Mouse (Mus musculus): Measurements from ENCODE around the gene Mier2. TPM values are rescaled to one million over a fixed set of nuclear protein-coding genes. Genes with fewer than 3 reads are reported as not detected.

Mier2 gene
- total and polyA plus RNA-seq, 3 experiments, result 12.7 to 31.8 (median 12.9) TPM

- Histone ChIP-seq H3K27ac (no peak overlapping the region), H3K4me3 (no peak overlapping the region), H3K27me3 (ENCODE audit: control insufficient read depth, insufficient read depth, low read length) (no peaks in the 10 kb centered on the region), H3K4me1 (ENCODE audit: control insufficient read depth, insufficient read depth, low read length) (no peaks in the 10 kb centered on the region), H3K79me2 (replicated peaks; ENCODE audit: control insufficient read depth, insufficient read depth, low read length) (no peaks in the 10 kb centered on the region), H3K9ac (ENCODE audit: low read depth, low read length) (no peak overlapping the region), H3K36me3 (ENCODE audit: control insufficient read depth, insufficient read depth, low read length) (no peaks in the 10 kb centered on the region)
- 74% methylated on average over 8 of the region's 8 CpGs for WGBS
- peak in 1 of 2 experiments; percentile 5 for DNase-seq
- intact Hi-C loops (cut with DNase I), result no loop called here
- TF ChIP-seq POLR2A (IDR thresholded peaks at IDR 0.05; ENCODE audit: insufficient read depth, low read depth, low read length), result no peak
- no peak for TF ChIP-seq CTCF (IDR thresholded peaks at IDR 0.05)
- TF ChIP-seq EP300 (IDR thresholded peaks at IDR 0.05; ENCODE audit: insufficient read depth, low read depth, low read length), result no peak
Observed at GRCm38 (mm10) chr10:79574350-79574749, 19.4 kb upstream of the Mier2 start.

DNA sequence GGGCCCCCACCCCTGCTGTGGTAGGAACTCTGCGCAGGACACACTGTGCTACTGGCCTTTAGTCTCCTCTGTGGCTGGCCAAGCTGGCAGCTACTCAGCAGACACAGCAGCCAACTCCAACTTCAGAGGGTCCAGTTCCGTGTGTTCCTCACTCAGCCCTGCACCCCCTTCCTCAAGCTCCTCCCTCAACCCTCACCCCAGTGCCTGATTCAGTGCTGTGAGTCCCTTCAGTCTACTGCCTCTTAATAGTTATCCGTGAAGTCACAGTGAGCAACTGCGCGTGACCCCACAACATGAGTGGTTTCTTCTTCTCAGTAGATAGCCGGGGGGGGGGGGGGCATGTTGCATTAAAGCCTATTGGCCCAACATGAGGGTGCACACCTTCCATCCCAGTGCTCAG, 18.6 kb upstream of the Mier2 start:
- 84% methylated on average over 6 of the region's 6 CpGs for WGBS
- Histone ChIP-seq H3K4me3 (no peak overlapping the region), H3K36me3 (ENCODE audit: control insufficient read depth, insufficient read depth, low read length) (no peaks in the 10 kb centered on the region), H3K27me3 (ENCODE audit: control insufficient read depth, insufficient read depth, low read length) (no peaks in the 10 kb centered on the region), H3K4me1 (ENCODE audit: control insufficient read depth, insufficient read depth, low read length) (no peaks in the 10 kb centered on the region), H3K27ac (no peak overlapping the region), H3K79me2 (replicated peaks; ENCODE audit: control insufficient read depth, insufficient read depth, low read length) (no peaks in the 10 kb centered on the region), H3K9ac (ENCODE audit: low read depth, low read length) (no peak overlapping the region)
- peak in 1 of 2 experiments; percentile 5 for DNase-seq
- TF ChIP-seq EP300 (IDR thresholded peaks at IDR 0.05; ENCODE audit: insufficient read depth, low read depth, low read length) (no peak), POLR2A (IDR thresholded peaks at IDR 0.05; ENCODE audit: insufficient read depth, low read depth, low read length) (no peak), CTCF (IDR thresholded peaks at IDR 0.05) (no peak)
- intact Hi-C loops (cut with DNase I), result no loop called here

DNA sequence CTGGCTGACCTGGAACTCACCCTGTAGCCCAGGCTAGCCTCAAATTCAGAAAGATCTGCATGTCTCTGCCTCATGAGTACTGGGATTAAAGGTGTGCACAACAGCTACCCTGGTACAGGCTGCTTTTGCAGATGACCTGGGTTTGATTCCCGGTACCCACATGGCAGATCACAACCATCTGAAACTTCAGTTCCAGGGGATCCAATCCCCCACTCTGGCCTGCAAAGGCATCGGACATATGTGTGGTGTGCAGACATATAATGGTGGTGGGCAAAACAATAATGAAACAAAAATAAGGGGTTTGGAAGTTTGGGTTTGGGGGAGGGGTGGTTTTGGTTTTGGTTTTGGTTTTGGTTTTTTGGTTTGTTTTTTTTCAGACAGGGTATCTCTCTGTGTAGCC, 16.3 kb upstream of the Mier2 start:
- no peak overlapping the region for H3K27ac ChIP-seq
- H3K36me3 ChIP-seq (ENCODE audit: control insufficient read depth, insufficient read depth, low read length), result no peaks in the 10 kb centered on the region
- peak in 1 of 2 experiments; percentile 4 for DNase-seq
- no peak for TF ChIP-seq EP300 (IDR thresholded peaks at IDR 0.05; ENCODE audit: insufficient read depth, low read depth, low read length)
- H3K9ac ChIP-seq (ENCODE audit: low read depth, low read length), result no peak overlapping the region
- intact Hi-C loops (cut with DNase I), result no loop called here
- no peaks in the 10 kb centered on the region for H3K79me2 ChIP-seq (replicated peaks; ENCODE audit: control insufficient read depth, insufficient read depth, low read length)
- no peaks in the 10 kb centered on the region for H3K4me1 ChIP-seq (ENCODE audit: control insufficient read depth, insufficient read depth, low read length)
- 84% methylated on average over 2 of the region's 2 CpGs for WGBS
- H3K4me3 ChIP-seq, result no peak overlapping the region
- no peaks in the 10 kb centered on the region for H3K27me3 ChIP-seq (ENCODE audit: control insufficient read depth, insufficient read depth, low read length)

GRCm38 (mm10) chr10:79569921-79570320, 14.9 kb upstream of the Mier2 start:
- Histone ChIP-seq H3K4me3 (no peak overlapping the region), H3K36me3 (ENCODE audit: control insufficient read depth, insufficient read depth, low read length) (no peaks in the 10 kb centered on the region), H3K27ac (no peak overlapping the region), H3K4me1 (ENCODE audit: control insufficient read depth, insufficient read depth, low read length) (no peaks in the 10 kb centered on the region), H3K9ac (ENCODE audit: low read depth, low read length) (no peak overlapping the region), H3K79me2 (replicated peaks; ENCODE audit: control insufficient read depth, insufficient read depth, low read length) (no peaks in the 10 kb centered on the region), H3K27me3 (ENCODE audit: control insufficient read depth, insufficient read depth, low read length) (no peaks in the 10 kb centered on the region)
- TF ChIP-seq POLR2A (IDR thresholded peaks at IDR 0.05; ENCODE audit: insufficient read depth, low read depth, low read length), result no peak
- no peak for TF ChIP-seq CTCF (IDR thresholded peaks at IDR 0.05)
- TF ChIP-seq EP300 (IDR thresholded peaks at IDR 0.05; ENCODE audit: insufficient read depth, low read depth, low read length), result no peak
- 84% methylated on average over 5 of the region's 5 CpGs for WGBS
- no peak for DNase-seq
- intact Hi-C loops (cut with DNase I), result no loop called here

DNA sequence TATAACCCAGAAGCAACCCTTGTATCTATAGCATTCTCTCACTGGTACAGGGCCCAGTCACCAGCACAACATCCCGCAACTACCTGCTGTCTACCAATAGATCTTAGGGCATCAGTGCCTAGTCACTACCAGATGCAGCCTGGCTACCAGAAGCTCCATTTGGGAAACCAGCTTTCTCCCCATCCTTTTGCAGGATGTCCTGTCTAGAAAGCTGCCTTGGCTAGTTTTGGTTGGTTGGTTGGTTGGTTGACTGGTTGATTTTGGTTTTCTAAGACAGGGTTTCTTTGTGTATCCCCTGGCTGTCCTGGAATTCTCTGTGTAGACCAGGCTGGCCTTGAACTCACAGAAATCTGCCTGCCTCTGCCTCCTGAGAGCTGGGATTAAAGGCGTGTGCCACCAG, 4.7 kb upstream of the Mier2 start:
- Histone ChIP-seq H3K27ac (no peak overlapping the region), H3K27me3 (ENCODE audit: control insufficient read depth, insufficient read depth, low read length) (no peaks in the 10 kb centered on the region), H3K79me2 (replicated peaks; ENCODE audit: control insufficient read depth, insufficient read depth, low read length) (no peaks in the 10 kb centered on the region), H3K4me3 (no peak overlapping the region), H3K36me3 (ENCODE audit: control insufficient read depth, insufficient read depth, low read length) (no peaks in the 10 kb centered on the region), H3K9ac (ENCODE audit: low read depth, low read length) (no peak overlapping the region), H3K4me1 (ENCODE audit: control insufficient read depth, insufficient read depth, low read length) (peaks cover 3% of the 10 kb centered on the region)
- no peak for DNase-seq
- intact Hi-C loops (cut with DNase I), result no loop called here
- TF ChIP-seq POLR2A (IDR thresholded peaks at IDR 0.05; ENCODE audit: insufficient read depth, low read depth, low read length), result no peak
- TF ChIP-seq EP300 (IDR thresholded peaks at IDR 0.05; ENCODE audit: insufficient read depth, low read depth, low read length), result no peak
- TF ChIP-seq CTCF (IDR thresholded peaks at IDR 0.05), result no peak
- 82% methylated on average over 2 of the region's 2 CpGs for WGBS

DNA sequence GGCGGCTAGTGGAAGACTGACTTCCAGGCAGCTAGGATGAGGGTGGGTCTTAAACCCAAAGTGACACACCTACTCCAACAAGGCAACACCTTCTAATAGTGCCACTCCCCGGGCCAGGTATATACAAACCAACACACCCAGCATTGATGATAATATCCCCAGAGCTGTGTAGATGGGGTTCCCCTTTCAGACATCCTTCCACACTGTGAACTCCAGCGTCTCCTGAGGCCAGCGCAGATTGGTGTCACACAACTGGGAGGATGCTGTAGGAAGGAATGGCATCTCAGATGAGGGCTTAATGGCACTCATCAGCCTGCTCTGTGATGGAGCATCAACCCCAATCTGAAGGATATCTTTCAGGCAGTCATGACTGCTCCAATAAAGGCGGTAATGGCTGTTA, 2.5 kb upstream of the Mier2 start:
- H3K27ac ChIP-seq, result no peak overlapping the region
- no peaks in the 10 kb centered on the region for H3K36me3 ChIP-seq (ENCODE audit: control insufficient read depth, insufficient read depth, low read length)
- no peak overlapping the region for H3K9ac ChIP-seq (ENCODE audit: low read depth, low read length)
- intact Hi-C loops (cut with DNase I), result no loop called here
- TF ChIP-seq CTCF (IDR thresholded peaks at IDR 0.05), result no peak
- no peak for TF ChIP-seq POLR2A (IDR thresholded peaks at IDR 0.05; ENCODE audit: insufficient read depth, low read depth, low read length)
- no peak for TF ChIP-seq EP300 (IDR thresholded peaks at IDR 0.05; ENCODE audit: insufficient read depth, low read depth, low read length)
- H3K79me2 ChIP-seq (replicated peaks; ENCODE audit: control insufficient read depth, insufficient read depth, low read length), result 0 out of 2 replicates have a peak, but pooled peaks cover 1% of the 10 kb centered on the region
- H3K27me3 ChIP-seq (ENCODE audit: control insufficient read depth, insufficient read depth, low read length), result no peaks in the 10 kb centered on the region
- peak in 1 of 2 experiments; percentile 7 for DNase-seq
- no peak overlapping the region for H3K4me3 ChIP-seq
- peaks cover 3% of the 10 kb centered on the region for H3K4me1 ChIP-seq (ENCODE audit: control insufficient read depth, insufficient read depth, low read length)
- 93% methylated on average over 5 of the region's 5 CpGs for WGBS
